Mouse (Mus musculus) lung, embryonic 15.5 days (tissue): Measurements from ENCODE around the gene Spocd1. TPM values are rescaled to one million over a fixed set of nuclear protein-coding genes. Genes with fewer than 3 reads are reported as not detected.

Experiments used
- ATAC-seq: fragments of 200-750 bp; cut with Nextera tagmentation; 2 replicates; pipeline ENCODE4 v1.8.0; 2017; ENCODE audit warnings: moderate number of reproducible peaks, borderline replicate concordance; ENCODE audit not compliant: low FRiP score, low TSS enrichment; ENCODE audit errors: extremely low read depth
- H3K27ac ChIP-seq: fragments of 300-500 bp; sonication (generic); 2 replicates; pipeline ENCODE4 v1.5.1; 2015; ENCODE audit warnings: moderate library complexity, mild to moderate bottlenecking, inconsistent platforms
- H3K27me3 ChIP-seq: fragments of 300-500 bp; sonication (generic); 2 replicates; pipeline ENCODE4 v1.6.1; 2015; ENCODE audit warnings: inconsistent platforms
- H3K36me3 ChIP-seq: fragments of 300-500 bp; sonication (generic); 2 replicates; pipeline ENCODE4 v1.6.1; 2015; ENCODE audit warnings: inconsistent platforms
- H3K4me1 ChIP-seq: fragments of 300-500 bp; sonication (generic); 2 replicates; pipeline ENCODE4 v1.6.1; 2015; ENCODE audit warnings: inconsistent platforms
- H3K4me2 ChIP-seq: fragments of 300-500 bp; sonication (generic); 2 replicates; pipeline ENCODE4 v1.6.1; 2015; ENCODE audit warnings: inconsistent platforms, mild to moderate bottlenecking, moderate library complexity
- H3K4me3 ChIP-seq: fragments of 300-500 bp; sonication (generic); 2 replicates; pipeline ENCODE4 v1.5.1; 2015; ENCODE audit warnings: mild to moderate bottlenecking, inconsistent platforms
- H3K9ac ChIP-seq: fragments of 300-500 bp; sonication (generic); 2 replicates; pipeline ENCODE4 v1.6.1; 2015; ENCODE audit warnings: inconsistent platforms
- H3K9me3 ChIP-seq: fragments of 300-500 bp; sonication (generic); 2 replicates; pipeline ENCODE4 v1.6.1; 2016; ENCODE audit warnings: inconsistent platforms
- WGBS: fragments of 180-500 bp; shearing (Covaris S2); methylation state at CpG from one replicate; pipeline ENCODE4 v1.1.7; 2015; 5-methylcytosine and 5-hydroxymethylcytosine counted together
- polyA plus RNA-seq: library from polyadenylated mRNA; unstranded; fragments of >200 nt; fragmentation: Nextera tagmentation; extraction: Ambion mirVana; gene quantifications from 2 replicates; pipeline ENCODE4 v1.2.1, GENCODE M21; 2015

Spocd1 gene
- polyA plus RNA-seq, 1 experiment from 2014 or later = 0.09 TPM

GRCm38 (mm10) chr4:129993944-129994695 lies 65.1 kb downstream of the Spocd1 start:
- 0 out of 2 replicates have a peak, but pooled peaks have one; percentile 37 for ATAC-seq
- H3K4me2 ChIP-seq = no peak overlapping the region
- WGBS = 82% methylated on average over 16 of the region's 16 CpGs
- H3K9me3 ChIP-seq = no peaks in the 10 kb centered on the region
- H3K27ac ChIP-seq = no peak overlapping the region
- H3K4me3 ChIP-seq = no peak overlapping the region
- H3K27me3 ChIP-seq = peaks cover 22% of the 10 kb centered on the region
- no peaks in the 10 kb centered on the region for H3K4me1 ChIP-seq
- H3K36me3 ChIP-seq = no peaks in the 10 kb centered on the region
- no peak overlapping the region for H3K9ac ChIP-seq

- no peak overlapping the region for H3K4me2 ChIP-seq
- 87% methylated on average over 5 of the region's 5 CpGs for WGBS
- ATAC-seq = no peak
- H3K4me1 ChIP-seq = no peaks in the 10 kb centered on the region
- no peak overlapping the region for H3K9ac ChIP-seq
- no peak overlapping the region for H3K27ac ChIP-seq
- H3K36me3 ChIP-seq = no peaks in the 10 kb centered on the region
- peaks cover 17% of the 10 kb centered on the region for H3K27me3 ChIP-seq
- no peak overlapping the region for H3K4me3 ChIP-seq
- H3K9me3 ChIP-seq = no peaks in the 10 kb centered on the region
Observed at GRCm38 (mm10) chr4:129994728-129995127, 65.7 kb downstream of the Spocd1 start.

GRCm38 (mm10) chr4:129995255-129995654 lies 66.2 kb downstream of the Spocd1 start:
- no peaks in the 10 kb centered on the region for H3K36me3 ChIP-seq
- ATAC-seq = no peak
- 79% methylated on average over 8 of the region's 8 CpGs for WGBS
- H3K9me3 ChIP-seq = no peaks in the 10 kb centered on the region
- H3K4me2 ChIP-seq = no peak overlapping the region
- peaks cover 13% of the 10 kb centered on the region; the same call in 1 of the 2 replicates for H3K27me3 ChIP-seq
- no peak overlapping the region for H3K9ac ChIP-seq
- no peak overlapping the region for H3K4me3 ChIP-seq
- no peak overlapping the region for H3K27ac ChIP-seq
- no peaks in the 10 kb centered on the region for H3K4me1 ChIP-seq

GRCm38 (mm10) chr4:129996015-129996414 lies 67.0 kb downstream of the Spocd1 start:
- WGBS = 71% methylated on average over 4 of the region's 4 CpGs
- no peak overlapping the region for H3K4me2 ChIP-seq
- peaks cover 13% of the 10 kb centered on the region; the same call in 1 of the 2 replicates for H3K27me3 ChIP-seq

GRCm38 (mm10) chr4:129998124-129998523 lies 69.1 kb downstream of the Spocd1 start:
- Histone ChIP-seq H3K4me2 (no peak overlapping the region), H3K4me1 (peaks cover 19% of the 10 kb centered on the region), H3K9ac (no peak overlapping the region), H3K9me3 (no peaks in the 10 kb centered on the region), H3K27ac (no peak overlapping the region), H3K36me3 (no peaks in the 10 kb centered on the region), H3K27me3 (peaks cover 13% of the 10 kb centered on the region; the same call in 1 of the 2 replicates), H3K4me3 (no peak overlapping the region)
- WGBS = 50% methylated on average over 11 of the region's 11 CpGs
- no peak for ATAC-seq

More at GRCm38 (mm10) chr4:129996015-129996414, 67.0 kb downstream of the Spocd1 start:
- Histone ChIP-seq H3K4me3 (no peak overlapping the region), H3K4me1 (peaks cover 5% of the 10 kb centered on the region; the same call in 1 of the 2 replicates), H3K36me3 (no peaks in the 10 kb centered on the region), H3K9me3 (no peaks in the 10 kb centered on the region), H3K27ac (no peak overlapping the region), H3K9ac (no peak overlapping the region)
- ATAC-seq = no peak

GRCm38 (mm10) chr4:130001710-130002109 lies 72.7 kb downstream of the Spocd1 start:
- 12% methylated on average over 5 of the region's 5 CpGs for WGBS
- no peak overlapping the region for H3K9ac ChIP-seq
- H3K27ac ChIP-seq = peak overlapping the region; percentile 78
- peak; percentile 44 for ATAC-seq
- peaks cover 23% of the 10 kb centered on the region for H3K4me1 ChIP-seq
- H3K27me3 ChIP-seq = peaks cover 12% of the 10 kb centered on the region; the same call in 1 of the 2 replicates
- H3K4me3 ChIP-seq = no peak overlapping the region
- H3K4me2 ChIP-seq = peak overlapping the region; percentile 16; the same call in 1 of the 2 replicates
- no peaks in the 10 kb centered on the region for H3K36me3 ChIP-seq
- no peaks in the 10 kb centered on the region for H3K9me3 ChIP-seq

- H3K27me3 ChIP-seq = peaks cover 17% of the 10 kb centered on the region; the same call in 1 of the 2 replicates
Observed at GRCm38 (mm10) chr4:130002157-130002556, 73.1 kb downstream of the Spocd1 start.

GRCm38 (mm10) chr4:130005593-130005992 lies 76.5 kb downstream of the Spocd1 start:
- 64% methylated on average over 9 of the region's 9 CpGs for WGBS
- Histone ChIP-seq H3K4me3 (no peak overlapping the region), H3K27ac (no peak overlapping the region), H3K4me2 (no peak overlapping the region), H3K4me1 (peaks cover 24% of the 10 kb centered on the region), H3K36me3 (no peaks in the 10 kb centered on the region), H3K9me3 (no peaks in the 10 kb centered on the region), H3K9ac (no peak overlapping the region), H3K27me3 (peaks cover 30% of the 10 kb centered on the region; the same call in 1 of the 2 replicates)
- no peak for ATAC-seq

More at GRCm38 (mm10) chr4:130002157-130002556, 73.1 kb downstream of the Spocd1 start:
- peak; percentile 87 for ATAC-seq
- Histone ChIP-seq H3K36me3 (no peaks in the 10 kb centered on the region), H3K4me3 (no peak overlapping the region), H3K4me2 (peak overlapping the region; percentile 16; the same call in 1 of the 2 replicates), H3K27ac (peak overlapping the region; percentile 78), H3K9ac (no peak overlapping the region), H3K9me3 (no peaks in the 10 kb centered on the region), H3K4me1 (peaks cover 26% of the 10 kb centered on the region)
- 30% methylated on average over 10 of the region's 10 CpGs for WGBS

GRCm38 (mm10) chr4:130006533-130006932 lies 77.5 kb downstream of the Spocd1 start:
- ATAC-seq = no peak
- 14% methylated on average over 25 of the region's 25 CpGs for WGBS
- Histone ChIP-seq H3K36me3 (no peaks in the 10 kb centered on the region), H3K4me2 (peak overlapping the region; percentile 64), H3K4me3 (peak overlapping the region; percentile 19), H3K9ac (no peak overlapping the region), H3K9me3 (no peaks in the 10 kb centered on the region), H3K27me3 (peaks cover 30% of the 10 kb centered on the region; the same call in 1 of the 2 replicates), H3K27ac (no peak overlapping the region), H3K4me1 (peaks cover 15% of the 10 kb centered on the region)

Other genes starting within 250 kb of the Spocd1 start
- 12.6 and 13.6 TPM in 2 replicates for gene Tmem39b, start 232.4 kb upstream of the Spocd1 start, polyA plus RNA-seq
- gene Khdrbs1, start 186.9 kb upstream of the Spocd1 start, polyA plus RNA-seq = 125 and 126 TPM in 2 replicates
- gene Ptp4a2, start 118.0 kb upstream of the Spocd1 start, polyA plus RNA-seq = 353 and 378 TPM in 2 replicates
- 1.6 and 1.8 TPM in 2 replicates for gene Adgrb2, start 55.6 kb downstream of the Spocd1 start, polyA plus RNA-seq
- 66.3 and 74.6 TPM in 2 replicates for gene Col16a1, start 118.6 kb downstream of the Spocd1 start, polyA plus RNA-seq
- 75.0 and 76.5 TPM in 2 replicates for gene Pef1, start 173.3 kb downstream of the Spocd1 start, polyA plus RNA-seq
- 0.28 and 0.50 TPM in 2 replicates for gene Hcrtr1, start 210.1 kb downstream of the Spocd1 start, polyA plus RNA-seq
- 52.4 and 57.5 TPM in 2 replicates for gene Tinagl1, start 245.9 kb downstream of the Spocd1 start, polyA plus RNA-seq